Mouse (Mus musculus) intestine, postnatal 0 days (tissue): Measurements from ENCODE around the gene Mx1. TPM values are rescaled to one million over a fixed set of nuclear protein-coding genes. Genes with fewer than 3 reads are reported as not detected.

Experiments
- ATAC-seq: fragments of 200-750 bp; cut with Nextera tagmentation; 2 replicates; pipeline ENCODE4 v1.8.0; 2017; ENCODE audit warnings: mild to moderate bottlenecking, moderate TSS enrichment, moderate library complexity
- H3K27ac ChIP-seq: fragments of 300-500 bp; sonication (generic); 2 replicates; pipeline ENCODE4 v1.5.1; 2014; ENCODE audit warnings: mild to moderate bottlenecking, low read depth, low read length, moderate library complexity
- H3K27me3 ChIP-seq: fragments of 300-500 bp; sonication (generic); replicated peaks from 2 replicates; pipeline ENCODE4 v1.6.1; 2014; ENCODE audit warnings: low read length, mixed read lengths; ENCODE audit not compliant: control insufficient read depth, insufficient read depth
- H3K36me3 ChIP-seq: fragments of 300-500 bp; sonication (generic); 2 replicates; pipeline ENCODE4 v1.6.1; 2014; ENCODE audit warnings: mild to moderate bottlenecking, moderate library complexity; ENCODE audit not compliant: control insufficient read depth, insufficient read depth
- H3K4me1 ChIP-seq: fragments of 300-500 bp; sonication (generic); replicated peaks from 2 replicates; pipeline ENCODE4 v1.6.1; 2014; ENCODE audit warnings: antibody characterized with exemption, low read length, mixed read lengths; ENCODE audit not compliant: control insufficient read depth, insufficient read depth
- H3K4me2 ChIP-seq: fragments of 300-500 bp; sonication (generic); replicated peaks from 2 replicates; pipeline ENCODE4 v1.6.1; 2014; ENCODE audit warnings: low read depth, mild to moderate bottlenecking, moderate library complexity
- H3K4me3 ChIP-seq: fragments of 300-500 bp; sonication (generic); 2 replicates; pipeline ENCODE4 v1.5.1; 2014; ENCODE audit warnings: low read depth, low read length
- H3K9ac ChIP-seq: fragments of 300-500 bp; sonication (generic); 2 replicates; pipeline ENCODE4 v1.6.1; 2014; ENCODE audit warnings: mild to moderate bottlenecking, low read depth, low read length
- H3K9me3 ChIP-seq: fragments of 300-500 bp; sonication (generic); 2 replicates; pipeline ENCODE4 v1.6.1; 2016; ENCODE audit warnings: mixed run types; ENCODE audit not compliant: control insufficient read depth
- CTCF ChIP-seq: sonication (generic); IDR thresholded peaks from 2 replicates; pipeline ENCODE4 v1.5.1; 2016; ENCODE audit warnings: low read depth, mild to moderate bottlenecking, control low read depth, antibody characterized with exemption, moderate library complexity
- WGBS: fragments of 180-500 bp; shearing (Covaris S2); extraction: QIAGEN DNeasy Blood & Tissue Kit; methylation state at CpG from one replicate; pipeline ENCODE4 v1.1.7; 2014; 5-methylcytosine and 5-hydroxymethylcytosine counted together
- polyA plus RNA-seq: library from polyadenylated mRNA; unstranded; fragments of >200 nt; fragmentation: Nextera tagmentation; extraction: Ambion mirVana; gene quantifications from 2 replicates; pipeline ENCODE4 v1.2.1, GENCODE M21; 2015

Mx1 gene
- polyA plus RNA-seq, 1 experiment from 2014 or later, result 0.18 TPM

DNA sequence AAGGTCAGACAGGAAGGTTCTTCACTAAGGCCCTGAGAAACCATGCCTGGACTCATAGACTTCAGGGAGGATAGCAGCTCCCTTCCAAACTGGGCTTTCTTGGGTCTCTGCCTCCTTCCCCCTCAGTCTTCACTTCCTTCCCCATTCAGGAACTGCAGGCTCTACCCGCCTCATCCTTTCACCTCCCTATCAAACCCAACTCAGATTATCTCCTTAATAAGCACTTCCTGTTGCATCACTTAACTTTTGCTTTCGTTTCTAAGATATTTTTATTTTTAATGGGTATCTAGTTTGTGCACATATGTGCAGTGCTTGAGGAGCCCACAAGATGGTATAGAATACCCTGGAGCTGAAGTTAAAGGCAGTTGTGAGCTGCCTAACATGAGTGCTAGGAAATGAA lies 15.9 kb upstream of the Mx1 start:
- no peaks in the 10 kb centered on the region for H3K27me3 ChIP-seq
- 0 out of 2 replicates have a peak, but pooled peaks have one; percentile 8 for TF ChIP-seq CTCF
- H3K36me3 ChIP-seq, result no peaks in the 10 kb centered on the region
- no peak overlapping the region for H3K4me2 ChIP-seq
- no peak overlapping the region for H3K4me3 ChIP-seq
- 53% methylated on average over 2 of the region's 2 CpGs for WGBS
- H3K9me3 ChIP-seq, result no peaks in the 10 kb centered on the region
- no peak overlapping the region for H3K27ac ChIP-seq
- no peaks in the 10 kb centered on the region for H3K4me1 ChIP-seq
- no peak for ATAC-seq
- no peak overlapping the region for H3K9ac ChIP-seq

GRCm38 (mm10) chr16:97476524-97476923 lies 13.8 kb upstream of the Mx1 start:
- Histone ChIP-seq H3K9me3 (no peaks in the 10 kb centered on the region), H3K9ac (no peak overlapping the region), H3K4me2 (no peak overlapping the region), H3K27ac (no peak overlapping the region), H3K36me3 (no peaks in the 10 kb centered on the region), H3K4me3 (no peak overlapping the region), H3K27me3 (no peaks in the 10 kb centered on the region), H3K4me1 (no peaks in the 10 kb centered on the region)
- ATAC-seq, result no peak
- WGBS, result 73% methylated on average over 1 of the region's 1 CpGs
- no peak for TF ChIP-seq CTCF

- Histone ChIP-seq H3K9ac (no peak overlapping the region), H3K4me3 (no peak overlapping the region), H3K4me1 (no peaks in the 10 kb centered on the region), H3K27me3 (no peaks in the 10 kb centered on the region), H3K27ac (no peak overlapping the region), H3K36me3 (no peaks in the 10 kb centered on the region), H3K9me3 (no peaks in the 10 kb centered on the region), H3K4me2 (no peak overlapping the region)
- 67% methylated on average over 3 of the region's 3 CpGs for WGBS
- TF ChIP-seq CTCF, result no peak
- peak; percentile 33; the same call in 1 of the 2 replicates for ATAC-seq
Observed at GRCm38 (mm10) chr16:97475581-97475980, 12.9 kb upstream of the Mx1 start.

GRCm38 (mm10) chr16:97474671-97475070 lies 12.0 kb upstream of the Mx1 start:
- 85% methylated on average over 2 of the region's 2 CpGs for WGBS
- TF ChIP-seq CTCF, result no peak

GRCm38 (mm10) chr16:97467993-97468791 lies 5.5 kb upstream of the Mx1 start:
- no peak overlapping the region for H3K27ac ChIP-seq
- no peak overlapping the region for H3K4me2 ChIP-seq
- TF ChIP-seq CTCF, result no peak
- H3K9ac ChIP-seq, result no peak overlapping the region
- no peaks in the 10 kb centered on the region for H3K36me3 ChIP-seq
- ATAC-seq, result 0 out of 2 replicates have a peak, but pooled peaks have one; percentile 51
- no peaks in the 10 kb centered on the region for H3K9me3 ChIP-seq
- WGBS, result 49% methylated on average over 4 of the region's 4 CpGs
- H3K4me3 ChIP-seq, result no peak overlapping the region
- no peaks in the 10 kb centered on the region for H3K27me3 ChIP-seq
- H3K4me1 ChIP-seq, result no peaks in the 10 kb centered on the region

More at GRCm38 (mm10) chr16:97474671-97475070, 12.0 kb upstream of the Mx1 start:
- H3K9me3 ChIP-seq, result no peaks in the 10 kb centered on the region
- no peak overlapping the region for H3K9ac ChIP-seq
- H3K27me3 ChIP-seq, result no peaks in the 10 kb centered on the region
- H3K4me3 ChIP-seq, result no peak overlapping the region
- H3K4me2 ChIP-seq, result no peak overlapping the region
- no peaks in the 10 kb centered on the region for H3K36me3 ChIP-seq
- ATAC-seq, result no peak
- no peaks in the 10 kb centered on the region for H3K4me1 ChIP-seq
- H3K27ac ChIP-seq, result no peak overlapping the region

DNA sequence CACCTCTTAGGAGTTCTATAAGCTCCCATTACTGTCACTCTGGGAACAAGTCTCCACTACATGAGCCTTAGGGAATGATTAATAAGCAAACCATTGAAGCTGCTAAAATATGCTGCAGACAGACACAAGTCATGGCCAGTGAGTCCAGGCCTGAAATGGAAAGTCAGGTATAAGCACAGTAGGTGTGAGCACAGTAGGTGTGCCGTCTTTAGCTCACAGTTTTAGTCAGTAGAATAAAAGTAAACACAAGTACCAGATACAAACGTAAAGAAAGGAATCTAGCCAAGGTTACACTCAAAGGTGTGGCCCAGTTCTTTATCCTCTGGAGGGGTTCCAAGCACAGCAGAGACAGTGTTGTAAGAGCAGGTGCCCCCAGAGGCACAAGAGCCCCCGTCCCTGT lies 4.8 kb upstream of the Mx1 start:
- Histone ChIP-seq H3K4me3 (no peak overlapping the region), H3K4me2 (no peak overlapping the region), H3K27me3 (no peaks in the 10 kb centered on the region), H3K4me1 (no peaks in the 10 kb centered on the region), H3K9me3 (no peaks in the 10 kb centered on the region), H3K36me3 (no peaks in the 10 kb centered on the region), H3K9ac (no peak overlapping the region), H3K27ac (no peak overlapping the region)
- ATAC-seq, result no peak
- no peak for TF ChIP-seq CTCF
- 39% methylated on average over 3 of the region's 3 CpGs for WGBS
